Mouse (Mus musculus) liver, adult 2 months (tissue): ENCODE data around the gene Prdm15.

Experiments used
- CTCF ChIP-seq: fragments of 200-500 bp; IDR thresholded peaks from 2 replicates; pipeline ENCODE4 v1.5.1; 2011; ENCODE audit warnings: low read depth, low read length, control low read depth
- POLR2A ChIP-seq: fragments of 200-500 bp; IDR thresholded peaks from 2 replicates; pipeline ENCODE4 v1.6.1; 2011; ENCODE audit warnings: low read length, control low read depth; ENCODE audit not compliant: insufficient read depth; ENCODE audit errors: extremely low read depth

DNA sequence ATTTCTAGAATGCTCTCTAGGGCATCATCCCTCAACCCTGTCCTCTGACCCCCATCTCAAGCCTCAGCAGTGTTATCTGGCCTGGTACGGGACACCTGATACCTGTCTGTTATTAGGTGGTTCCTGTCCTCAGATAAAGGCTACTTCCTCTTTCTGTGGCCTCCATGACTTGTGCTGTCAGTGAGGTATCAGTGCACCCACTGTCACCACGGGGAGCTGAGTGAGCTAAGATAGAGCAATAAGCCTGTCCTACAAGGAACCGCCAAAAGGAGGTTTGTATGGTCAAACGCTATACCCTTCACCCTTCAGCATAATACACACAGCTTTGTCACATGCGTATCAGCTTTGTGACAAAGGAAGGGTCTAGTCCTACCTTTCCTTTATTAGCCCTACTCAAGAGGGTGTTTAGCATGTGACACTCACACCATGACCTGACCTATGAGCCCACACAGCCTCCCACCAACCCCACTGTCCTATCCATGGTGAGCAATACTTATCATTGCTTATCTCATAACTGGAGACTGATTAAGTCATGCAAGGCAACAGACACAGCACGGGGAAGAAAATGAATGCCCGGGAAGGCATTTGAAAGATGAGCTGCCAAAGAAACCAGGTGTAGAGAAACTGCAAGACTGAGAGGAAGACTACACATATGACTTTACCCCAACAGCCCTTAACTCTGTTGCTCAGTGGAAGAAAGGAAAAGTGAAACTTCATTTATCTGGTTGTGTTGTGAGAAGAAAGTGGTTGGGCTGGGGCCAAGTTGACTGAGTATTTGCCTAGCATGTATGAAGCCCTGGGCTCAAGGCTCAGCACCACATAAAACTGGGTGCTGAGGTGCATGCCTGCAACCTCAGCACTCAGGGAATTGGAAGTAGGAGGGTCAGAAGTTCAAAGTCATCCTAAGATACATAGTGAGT lies 53.4 kb downstream of the Prdm15 start:
- no peak for TF ChIP-seq CTCF
- TF ChIP-seq POLR2A: no peak
